Mouse (Mus musculus) layer of hippocampus, postnatal 36 days (tissue): ENCODE results near the gene Gne. TPM values are rescaled to one million over a fixed set of nuclear protein-coding genes. Genes with fewer than 3 reads are reported as not detected.

ENCODE experiments used
- DNase-seq, 2 experiments: peaks; one replicate each; pipeline ENCODE4 v3.0.0; 2022
- total RNA-seq, 2 experiments: library from RNA; stranded (reverse); gene quantifications; 2 replicates each; pipeline ENCODE4 v1.2.3; 2021

Gne gene
- total RNA-seq, 2 experiments from 2014 or later, result 43.7 to 50.9 TPM

GRCm38 (mm10) chr4:44022766-44023165, 61.2 kb downstream of the Gne start:
- no peak for DNase-seq

- no peak for DNase-seq
Measured at GRCm38 (mm10) chr4:44022323-44022722, 61.7 kb downstream of the Gne start.

GRCm38 (mm10) chr4:44016791-44017190, 67.2 kb downstream of the Gne start:
- no peak for DNase-seq

GRCm38 (mm10) chr4:44016071-44016470, 67.9 kb downstream of the Gne start:
- DNase-seq, result no peak

GRCm38 (mm10) chr4:44013391-44014070, 70.4 kb downstream of the Gne start:
- DNase-seq, result no peak

- peak; percentile 93 for DNase-seq
Measured at GRCm38 (mm10) chr4:44012376-44013367, 71.3 kb downstream of the Gne start.

- DNase-seq, result no peak
Measured at GRCm38 (mm10) chr4:44011799-44012198, 72.2 kb downstream of the Gne start.

GRCm38 (mm10) chr4:44010893-44011292, 73.1 kb downstream of the Gne start:
- no peak for DNase-seq

- DNase-seq, result no peak
Measured at GRCm38 (mm10) chr4:44010176-44010575, 73.8 kb downstream of the Gne start.

- no peak for DNase-seq
Measured at GRCm38 (mm10) chr4:44004623-44005409, 79.2 kb downstream of the Gne start.

- DNase-seq, result no peak
Measured at GRCm38 (mm10) chr4:44004126-44004525, 79.9 kb downstream of the Gne start, which contains the start of gene Clta. Clta (plus strand) TSS chr4:44004452.

- DNase-seq, result no peak
Measured at GRCm38 (mm10) chr4:44003622-44004021, 80.4 kb downstream of the Gne start.

GRCm38 (mm10) chr4:43994342-43994741, 89.6 kb downstream of the Gne start:
- DNase-seq, result no peak

GRCm38 (mm10) chr4:43993072-43993471, 90.9 kb downstream of the Gne start:
- no peak for DNase-seq

- DNase-seq, result no peak
Measured at GRCm38 (mm10) chr4:43988976-43989375, 95.0 kb downstream of the Gne start.

GRCm38 (mm10) chr4:43984326-43984725, 99.7 kb downstream of the Gne start:
- no peak for DNase-seq

Other genes with a start within 250 kb of the Gne start
- gene Olfr157, start 244.0 kb downstream of the Gne start, total RNA-seq, result not detected
- gene Olfr155, start 232.6 kb downstream of the Gne start, total RNA-seq, result not detected
- 1 to 10 TPM; 5.8 to 7.5 TPM for gene Reck, start 208.6 kb downstream of the Gne start, total RNA-seq
- 1 to 10 TPM; 2.2 TPM for gene Glipr2, start 126.8 kb downstream of the Gne start, total RNA-seq
- not detected for gene Ccin, start 100.7 kb downstream of the Gne start, total RNA-seq
- gene Clta, start 79.7 kb downstream of the Gne start, total RNA-seq, result 100 to 1,000 TPM; 280 to 304 TPM
- 10 to 100 TPM; 50.2 to 52.8 TPM for gene Rnf38, start 149.6 kb upstream of the Gne start, total RNA-seq
- under 1 TPM; 0.40 to 0.65 TPM for gene Melk, start 216.7 kb upstream of the Gne start, total RNA-seq